Mouse (Mus musculus) thymus, postnatal 14 days (tissue): ENCODE measurements around the gene Ptpn6.

ENCODE experiments used
- DNase-seq: peaks from one replicate; pipeline ENCODE4 v3.0.0; 2021

Ptpn6 gene

DNA sequence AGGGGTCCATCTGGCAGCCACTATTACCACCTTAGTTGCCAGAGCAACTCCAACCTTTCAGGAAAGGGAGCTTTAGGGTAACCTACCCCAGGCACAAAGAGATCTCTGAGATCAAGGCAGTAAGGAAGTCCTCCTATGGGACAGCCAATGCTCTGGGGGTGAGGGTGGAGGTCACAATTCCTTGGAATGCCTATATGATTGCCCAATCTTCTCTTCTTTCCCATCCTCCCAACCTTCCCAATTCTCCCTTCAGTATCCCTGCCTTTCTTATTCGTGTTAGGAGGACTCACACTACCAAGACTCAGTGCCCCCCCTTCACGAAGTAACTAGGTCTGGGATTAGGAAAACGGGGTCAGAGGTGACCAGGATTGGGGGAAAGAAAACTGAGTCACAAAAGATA lies 16.8 kb upstream of the Ptpn6 start:
- no peak for DNase-seq

GRCm38 (mm10) chr6:124753861-124754260 lies 15.3 kb upstream of the Ptpn6 start:
- no peak for DNase-seq

GRCm38 (mm10) chr6:124750405-124750804 lies 11.9 kb upstream of the Ptpn6 start:
- DNase-seq: no peak

DNA sequence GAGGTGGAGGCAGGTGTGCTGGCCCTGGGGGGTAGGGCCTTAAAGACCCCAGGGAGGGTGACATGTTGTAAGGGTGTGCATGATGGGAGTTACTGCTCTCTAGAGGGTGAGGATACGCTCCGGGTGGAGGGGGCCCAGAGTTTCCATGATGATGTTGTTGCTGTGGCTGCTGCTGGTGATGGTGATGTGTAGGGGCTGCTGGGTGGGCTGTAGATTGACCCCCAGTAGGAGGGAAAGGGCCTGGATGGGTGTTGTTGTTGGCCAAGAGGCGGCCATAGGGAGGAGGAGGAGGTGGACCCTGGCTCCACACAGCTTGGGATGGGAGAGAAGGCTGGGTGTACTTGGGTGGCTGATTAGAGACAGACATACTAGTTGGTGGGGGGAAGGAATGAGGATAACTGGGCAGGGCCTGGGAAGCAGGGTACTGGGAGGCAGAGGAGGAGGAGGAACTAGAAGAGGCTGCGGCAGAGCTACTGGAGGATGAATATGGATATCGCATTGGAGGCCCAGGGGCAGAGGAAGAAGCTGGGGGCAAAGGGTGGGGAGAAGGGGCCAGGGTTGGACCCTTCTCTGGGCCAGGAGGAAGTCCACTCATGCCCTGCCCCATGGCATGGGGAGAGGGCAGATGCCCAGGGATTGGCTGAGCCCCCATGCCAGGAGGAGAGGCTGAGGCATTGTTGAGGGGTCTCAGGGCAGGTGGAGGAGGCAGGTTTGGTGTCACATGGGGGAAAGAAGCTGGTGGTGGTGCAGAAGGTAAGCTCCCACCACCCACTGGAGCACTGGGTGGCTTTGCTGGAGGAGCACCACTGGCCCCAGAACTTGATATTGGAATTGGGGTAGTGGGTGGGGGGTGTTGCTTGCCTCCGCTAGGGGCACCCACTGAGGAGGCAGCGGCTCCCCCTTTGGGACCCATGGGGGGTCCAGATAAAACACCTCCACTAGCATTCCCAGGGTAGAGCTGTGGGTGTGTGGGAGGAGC lies 8.4 kb upstream of the Ptpn6 start:
- no peak for DNase-seq

DNA sequence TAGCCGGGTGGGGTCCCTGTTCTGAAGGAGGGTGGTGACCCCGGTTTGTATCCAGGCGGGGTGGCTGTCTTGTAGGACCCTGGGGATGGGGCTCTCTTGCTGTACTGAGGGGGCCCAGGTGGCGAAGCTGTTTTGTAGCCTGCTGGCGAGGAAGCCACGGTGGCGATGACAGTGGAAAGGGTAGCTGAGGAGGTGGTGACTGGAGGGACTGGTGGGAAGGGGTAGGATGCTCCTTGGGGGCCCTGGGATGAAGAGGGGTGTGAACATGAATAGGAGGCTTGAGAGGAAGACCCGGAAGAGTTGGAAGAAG lies 7.7 kb upstream of the Ptpn6 start:
- no peak for DNase-seq

DNA sequence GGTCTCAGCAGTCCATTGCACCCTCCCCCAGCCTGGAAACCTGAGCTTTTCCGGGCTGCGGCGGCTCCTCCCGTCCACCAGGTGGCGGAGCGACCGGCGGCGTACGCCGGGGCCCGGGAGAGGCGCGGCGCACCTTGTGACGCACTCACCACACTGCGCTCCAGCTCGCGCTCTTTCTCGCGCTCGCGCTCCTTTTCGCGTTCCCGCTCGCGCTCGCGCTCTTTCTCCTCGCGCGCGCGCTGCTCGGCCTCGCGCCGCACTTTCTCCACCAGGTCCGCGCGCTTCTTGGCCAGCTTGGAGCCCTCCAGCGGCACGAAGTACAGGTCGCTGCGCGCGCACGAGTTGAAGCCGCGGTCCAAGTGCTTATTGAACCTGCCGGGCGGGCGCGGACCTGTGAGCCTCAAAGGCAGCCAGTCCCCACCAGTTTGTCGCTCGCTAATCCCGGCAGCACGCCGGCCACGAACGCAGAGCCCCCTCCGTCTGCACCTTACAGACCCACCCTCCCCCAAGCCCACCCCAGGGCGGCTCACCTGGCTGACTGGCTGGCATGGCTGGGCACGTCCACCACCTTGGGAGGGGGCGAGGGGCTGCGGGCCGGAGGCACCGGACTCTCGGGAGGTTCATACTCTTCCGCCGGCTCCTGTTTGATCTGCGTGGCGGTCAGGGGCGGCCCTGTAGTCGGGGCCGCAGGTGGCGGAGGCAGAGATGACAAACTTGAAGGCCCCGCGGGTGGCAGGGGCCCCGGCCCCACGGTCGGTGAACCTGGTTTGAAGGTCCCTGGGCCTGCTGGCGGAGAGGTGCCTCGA lies 7.2 kb upstream of the Ptpn6 start:
- DNase-seq: peak; percentile 95

- DNase-seq: no peak
These were observed 6.3 kb upstream of the Ptpn6 start for GRCm38 (mm10) chr6:124744755-124745321.

- DNase-seq: no peak
These were observed 5.1 kb upstream of the Ptpn6 start for GRCm38 (mm10) chr6:124743647-124744046.

DNA sequence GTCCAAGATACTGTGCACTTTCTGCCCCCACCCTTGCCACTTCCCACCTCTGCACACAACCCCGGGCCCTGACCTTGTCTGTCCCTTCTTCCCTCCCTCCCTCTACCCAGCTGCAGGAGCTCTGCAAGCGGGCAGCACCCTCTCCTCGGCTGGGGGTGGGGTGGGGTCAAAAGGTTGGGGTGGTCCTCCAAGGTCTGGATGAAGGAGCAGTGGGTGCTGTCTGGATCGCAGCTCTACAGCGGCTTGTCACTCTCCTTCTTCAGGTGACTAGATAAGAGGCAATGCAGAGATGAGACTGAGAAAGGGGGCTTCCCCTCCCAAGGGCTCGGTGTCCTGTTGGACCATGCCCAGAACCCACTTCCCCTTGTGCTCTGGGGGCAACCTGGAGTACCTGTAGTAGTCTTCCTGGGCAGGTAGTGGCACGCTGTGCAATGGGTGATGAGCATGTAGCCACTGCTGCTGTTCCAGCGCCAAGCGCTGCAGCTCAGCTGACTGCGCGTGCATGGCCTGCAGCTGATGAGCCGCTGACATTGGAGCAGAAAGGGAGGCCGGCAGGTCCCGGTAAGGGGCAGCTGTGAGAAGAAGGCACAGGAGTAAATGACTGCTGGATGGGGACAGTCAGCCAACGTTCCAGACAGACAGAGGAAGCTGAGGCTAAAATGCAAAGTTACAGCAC lies 4.5 kb upstream of the Ptpn6 start:
- DNase-seq: no peak

GRCm38 (mm10) chr6:124741842-124742241 lies 3.3 kb upstream of the Ptpn6 start:
- DNase-seq: no peak

GRCm38 (mm10) chr6:124740888-124741761 lies 2.6 kb upstream of the Ptpn6 start, which contains the start of gene Grcc10:
TSS of gene Grcc10 (minus strand) at chr6:124741374.
- DNase-seq: peak; percentile 94

GRCm38 (mm10) chr6:124740211-124740887 lies 1.8 kb upstream of the Ptpn6 start:
- DNase-seq: peak; percentile 64

DNA sequence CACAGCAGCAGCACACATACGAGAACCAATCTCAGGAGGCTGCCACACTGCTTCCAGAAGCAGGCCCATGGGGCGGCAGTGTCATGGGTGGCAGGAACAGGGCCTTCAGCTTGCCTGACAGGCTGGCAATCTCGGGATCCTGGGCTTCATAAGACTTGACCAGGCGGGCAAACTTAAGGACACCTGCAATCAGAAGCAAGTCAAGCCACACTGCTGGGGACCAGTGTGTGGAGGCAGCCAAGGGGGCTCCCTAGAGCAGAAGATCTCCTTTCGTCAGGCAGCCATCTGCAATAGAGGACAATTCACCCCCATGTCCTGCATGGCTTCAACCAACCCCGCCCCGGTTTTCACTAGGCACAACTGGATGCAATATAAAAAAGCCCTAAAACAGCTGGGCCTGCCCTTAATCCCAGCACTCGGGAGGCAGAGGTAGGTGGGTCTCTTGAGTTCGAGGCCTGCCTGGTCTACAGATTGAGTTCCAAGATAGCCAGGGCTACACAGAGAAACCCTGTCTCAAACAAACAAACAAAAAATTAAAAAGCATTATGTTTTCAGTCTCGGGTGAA lies 800 bp upstream of the Ptpn6 start:
- no peak for DNase-seq

DNA sequence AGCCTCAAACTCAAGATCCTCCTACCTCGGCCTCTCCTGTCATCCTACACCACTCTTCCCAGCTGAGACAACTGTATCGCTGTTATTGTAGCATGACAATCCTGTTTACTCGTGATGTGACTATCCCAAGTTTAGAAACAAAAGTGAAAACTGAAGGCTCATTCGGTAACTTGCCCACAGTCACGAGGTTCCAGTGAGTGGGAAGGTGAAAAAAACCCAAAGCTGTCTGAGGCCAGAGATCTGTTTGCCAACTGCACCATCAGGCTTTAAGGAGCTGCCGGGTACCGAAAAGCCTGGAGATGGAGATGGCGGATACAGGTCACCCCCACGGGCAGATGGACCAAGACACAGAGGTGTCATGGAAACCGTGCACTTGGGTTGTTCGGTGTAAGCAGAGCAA lies 1.5 kb downstream of the Ptpn6 start:
- no peak for DNase-seq

- DNase-seq: no peak
These were observed 4.1 kb downstream of the Ptpn6 start for GRCm38 (mm10) chr6:124734417-124734816.

- DNase-seq: peak; percentile 90
These were observed 5.8 kb downstream of the Ptpn6 start for GRCm38 (mm10) chr6:124732476-124733370.

DNA sequence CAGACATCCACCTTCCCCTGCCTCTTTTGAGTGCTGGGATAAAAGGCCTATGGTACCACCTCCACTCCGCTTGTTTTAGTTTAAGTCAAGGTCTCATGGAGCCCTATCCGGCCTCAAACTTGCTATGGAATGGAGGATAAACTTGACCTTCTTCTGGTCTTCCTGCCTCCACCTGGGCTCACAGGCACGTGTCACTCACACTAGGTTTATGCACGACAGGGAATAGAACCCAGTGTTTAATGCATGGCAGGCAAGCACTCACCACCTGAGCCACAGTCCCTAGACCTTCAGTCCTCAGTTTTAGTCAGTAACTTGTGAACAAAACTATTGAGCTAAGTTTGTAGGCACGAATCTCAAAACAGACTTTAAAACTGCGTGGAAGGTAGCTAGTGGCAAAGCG lies 7.5 kb downstream of the Ptpn6 start:
- peak; percentile 13 for DNase-seq

- peak; percentile 62 for DNase-seq
These were observed 8.4 kb downstream of the Ptpn6 start for GRCm38 (mm10) chr6:124729850-124730705.

DNA sequence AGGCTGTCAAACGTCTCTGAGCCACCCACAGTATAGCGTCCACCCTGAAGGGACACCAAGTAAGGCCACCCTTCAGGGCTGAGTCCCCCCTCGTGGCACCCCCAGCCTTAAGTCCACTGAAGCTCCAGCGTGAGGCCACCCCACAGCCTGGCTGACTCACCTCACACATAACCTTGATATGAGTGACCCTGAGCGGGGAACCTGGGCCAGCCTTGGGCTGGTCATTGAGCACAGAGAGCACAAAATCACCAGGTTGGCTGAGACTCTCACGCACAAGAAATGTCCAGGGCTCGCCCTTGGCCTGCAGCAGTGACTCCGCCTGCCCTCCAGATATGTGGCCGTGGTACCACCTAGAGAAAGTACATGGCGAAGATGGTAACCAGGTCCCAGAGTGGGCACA lies 9.9 kb downstream of the Ptpn6 start:
- DNase-seq: no peak
